Mouse (Mus musculus) urinary bladder, postnatal 14 days (tissue): ENCODE measurements at regions not wholly inside any gene's neighbourhood (a gene's known extent, or its start where the extent isn't known, plus 50 kb on each side); places are given as distances from the start of the nearest gene placed in this dataset.

Experiments
- DNase-seq: peaks from one replicate; pipeline ENCODE4 v3.0.0; 2021; ENCODE audit warnings: low spot score

DNA sequence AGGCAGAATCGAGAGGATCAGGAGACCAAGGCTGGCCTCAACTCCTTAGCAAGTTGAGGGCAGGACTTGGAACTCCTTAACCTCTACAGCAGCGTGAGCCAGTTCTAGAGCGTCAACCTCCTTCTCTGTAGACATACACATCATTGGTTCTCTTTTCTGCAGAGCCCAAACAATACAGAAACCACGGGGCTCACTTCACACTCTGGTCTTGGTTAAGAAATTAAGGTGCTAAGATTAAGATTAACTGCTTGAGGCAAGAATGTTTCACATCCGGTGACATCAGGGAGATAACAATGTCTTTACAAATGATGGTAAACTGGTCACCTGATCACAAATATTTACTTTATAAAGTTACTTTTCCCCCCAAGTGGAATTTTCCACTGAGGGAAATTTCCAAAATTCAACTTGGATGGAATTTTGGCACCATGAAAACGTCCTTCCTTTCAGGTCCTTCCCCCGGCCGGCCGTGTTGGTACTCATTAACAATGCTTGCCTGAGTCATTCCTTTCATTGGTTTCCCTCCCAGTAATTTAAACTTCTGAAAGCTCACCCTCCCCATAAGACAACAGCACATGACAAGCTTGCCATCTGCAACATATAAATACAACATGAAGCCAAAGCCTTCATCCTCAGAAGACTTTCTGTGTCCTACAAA is 77.3 kb upstream of the Kdm7a start:
- no peak for DNase-seq

DNA sequence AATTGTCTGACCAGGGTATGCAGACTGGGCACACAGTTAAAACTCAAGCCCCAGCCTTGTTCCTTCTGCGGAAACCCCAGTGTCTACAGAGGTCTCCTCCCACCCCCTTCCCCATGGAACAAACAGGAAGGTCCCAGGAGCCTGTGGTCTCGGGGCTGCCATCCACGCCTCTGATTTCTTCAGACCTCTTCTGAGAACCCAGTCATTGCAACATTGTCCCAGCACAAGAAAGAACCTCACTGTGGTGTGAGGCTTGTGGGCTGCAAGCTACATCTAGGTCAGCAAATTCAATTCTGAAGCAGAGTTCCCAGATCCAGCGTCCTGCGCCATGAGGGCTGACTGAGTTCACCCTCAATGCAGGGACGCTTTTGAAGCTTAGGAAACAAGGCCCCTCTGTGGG is 71.7 kb upstream of the Kdm7a start:
- no peak for DNase-seq

DNA sequence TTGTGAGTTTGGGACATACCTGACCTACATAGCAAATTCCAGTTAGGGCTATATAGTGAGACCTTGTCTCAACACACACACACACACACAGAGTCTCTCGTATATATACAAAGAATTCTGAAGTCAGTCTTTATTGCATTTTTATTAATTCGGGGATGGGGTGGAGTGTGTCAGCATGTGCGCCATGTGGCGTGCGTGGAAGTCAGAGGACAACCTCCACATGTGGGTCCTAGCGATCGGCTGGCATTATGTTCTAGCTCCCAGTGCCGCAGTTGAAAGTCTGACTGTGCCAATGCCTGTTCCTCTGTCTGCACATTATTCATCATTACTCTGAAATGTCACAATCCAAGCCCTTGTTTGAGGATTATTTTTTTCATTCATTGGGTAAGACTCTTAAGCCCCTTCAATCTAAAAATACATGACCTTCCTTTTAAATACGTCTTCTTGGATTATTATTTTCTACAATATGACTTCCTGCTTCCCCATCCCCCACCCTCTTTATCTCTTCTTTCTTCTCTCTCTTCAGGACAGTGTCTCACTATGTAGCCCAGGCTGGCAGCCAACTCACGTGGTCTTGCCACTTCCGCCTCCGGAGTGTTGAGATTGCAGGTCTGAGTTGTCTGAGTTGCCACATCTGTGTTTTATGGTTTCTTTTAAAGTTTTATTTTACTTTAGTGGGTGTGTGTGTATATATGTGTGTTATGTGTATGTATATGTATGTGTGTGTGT is 68.3 kb upstream of the Kdm7a start:
- DNase-seq, result no peak

DNA sequence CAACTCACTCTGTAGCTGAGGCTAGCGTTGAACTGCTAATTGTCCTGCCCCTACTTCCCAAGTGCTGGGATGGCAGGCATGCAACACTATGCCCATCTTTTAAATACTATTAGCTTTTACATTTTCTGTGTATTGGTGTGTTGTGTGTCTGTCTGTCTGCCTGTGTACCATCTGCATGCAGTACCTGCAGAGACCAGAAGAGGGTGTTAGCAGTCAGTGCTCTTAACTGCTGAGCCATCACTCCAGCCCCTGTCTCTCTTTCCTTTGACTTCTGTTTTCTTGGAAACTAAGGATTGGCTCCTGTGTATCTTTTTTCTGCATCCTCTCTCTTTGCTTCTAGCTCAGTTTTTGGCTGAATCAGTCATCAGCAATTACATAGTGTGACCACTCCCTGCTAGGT is 66.8 kb upstream of the Kdm7a start:
- no peak for DNase-seq

DNA sequence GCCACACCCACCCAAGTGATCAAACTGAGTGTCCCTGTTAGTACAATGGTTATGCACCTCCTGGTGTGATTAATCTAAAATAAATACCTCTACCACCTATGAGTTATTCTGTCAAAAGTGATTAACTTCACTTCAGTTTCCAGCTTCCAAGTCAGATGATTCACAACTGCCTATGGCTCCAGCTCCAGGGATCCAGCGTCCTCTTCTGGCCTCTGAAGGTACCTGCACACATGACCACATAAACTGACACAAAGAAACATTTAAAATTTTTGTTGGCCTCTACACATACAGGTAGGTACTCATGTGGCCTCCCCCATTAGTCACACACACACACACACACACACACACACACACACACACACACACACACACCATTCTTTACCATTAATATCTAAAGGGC is 63.9 kb upstream of the Kdm7a start:
- DNase-seq, result no peak

DNA sequence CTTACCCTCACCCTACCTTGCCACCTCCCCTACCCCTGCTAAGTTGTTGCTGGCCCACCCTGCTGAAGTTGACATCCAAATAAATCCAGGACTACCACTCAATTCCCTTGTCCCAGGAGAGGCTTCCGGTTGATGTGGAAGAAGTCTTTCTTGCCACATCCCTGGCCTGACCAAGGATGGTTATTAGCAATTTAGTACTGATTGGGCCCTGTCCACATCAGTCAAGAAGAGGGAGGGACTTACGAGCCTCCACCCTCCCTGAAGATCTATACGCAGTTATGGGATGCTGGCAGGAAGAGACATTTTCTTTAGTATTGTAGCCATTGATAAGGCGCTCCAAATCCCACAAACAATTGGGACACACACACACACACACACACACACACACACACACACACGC is 63.1 kb upstream of the Kdm7a start:
- DNase-seq, result no peak

DNA sequence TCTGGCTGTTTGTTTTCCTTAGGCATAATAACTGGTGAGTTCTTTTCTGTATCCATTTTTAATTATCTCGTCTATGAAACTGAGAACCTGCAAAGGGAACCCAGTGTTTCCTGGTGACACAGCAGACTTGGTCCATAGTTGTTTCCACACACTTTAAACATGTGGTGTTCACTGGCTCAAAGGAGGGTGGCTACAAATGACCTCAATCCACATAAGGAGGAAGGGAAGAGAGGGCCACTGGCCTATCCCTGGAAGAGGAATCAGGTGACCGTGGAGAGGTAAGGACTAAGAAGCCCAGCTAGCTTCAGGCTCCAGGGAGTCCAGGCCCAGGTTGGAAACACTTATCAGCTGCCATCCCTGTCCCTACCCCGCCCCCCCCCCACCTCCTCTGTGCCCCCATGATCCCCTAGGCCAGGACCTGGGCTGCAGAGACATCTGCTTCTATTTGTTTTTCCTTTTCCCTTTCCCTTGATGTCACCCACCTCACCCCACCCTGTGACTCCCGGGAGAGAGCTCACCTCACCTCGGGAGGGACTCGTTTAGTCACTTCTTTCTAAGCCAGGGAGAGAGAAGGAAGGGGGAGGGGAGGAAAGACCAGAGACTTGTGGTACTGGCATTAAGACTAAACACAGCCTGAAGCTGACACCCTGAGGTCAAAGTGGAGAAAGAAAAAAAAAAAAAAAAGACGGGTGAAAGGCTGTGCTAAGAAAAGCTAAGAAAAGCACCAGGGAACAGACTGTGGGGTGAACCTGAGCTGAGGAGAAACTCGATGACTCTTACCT is 62.2 kb upstream of the Kdm7a start:
- DNase-seq, result no peak

DNA sequence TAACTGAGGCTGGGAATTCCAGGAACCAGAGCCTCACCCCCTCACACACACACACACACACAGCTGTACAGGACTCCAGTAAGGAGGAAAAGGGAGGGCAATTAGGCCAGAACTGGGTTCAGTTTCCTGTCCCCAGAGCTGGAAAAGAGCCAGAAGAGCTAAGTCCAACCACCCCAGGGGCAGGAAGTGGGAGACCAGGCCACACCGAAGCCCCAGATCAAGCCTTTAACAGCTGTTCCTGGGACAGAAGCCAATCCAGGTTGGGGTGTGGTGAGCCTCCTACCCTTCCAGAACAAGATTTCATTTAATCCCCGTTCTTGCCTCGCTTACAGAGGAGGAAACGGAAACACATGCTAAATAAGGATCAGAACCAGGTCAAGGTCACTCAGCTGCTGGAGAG is 58.1 kb upstream of the Kdm7a start:
- DNase-seq, result no peak

DNA sequence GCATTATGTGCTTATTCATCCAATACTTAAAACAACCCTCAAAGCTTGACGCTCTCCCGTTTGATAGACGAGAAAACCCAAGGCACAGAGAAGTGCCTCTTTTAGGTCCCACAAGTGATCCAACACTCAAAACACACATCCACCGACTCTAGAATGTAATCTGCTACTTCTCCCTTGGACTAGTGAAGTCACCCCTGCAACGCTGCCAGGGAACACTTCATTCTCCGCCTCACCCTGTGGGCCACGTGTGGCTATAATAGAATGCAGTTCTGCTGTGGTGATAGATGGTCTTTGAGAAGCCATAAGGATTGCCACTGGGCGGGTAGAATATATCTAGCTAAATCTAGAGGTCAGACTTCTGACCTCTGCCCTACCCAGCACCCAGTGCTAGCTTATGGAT is 57.0 kb upstream of the Kdm7a start:
- DNase-seq, result peak; percentile 44

DNA sequence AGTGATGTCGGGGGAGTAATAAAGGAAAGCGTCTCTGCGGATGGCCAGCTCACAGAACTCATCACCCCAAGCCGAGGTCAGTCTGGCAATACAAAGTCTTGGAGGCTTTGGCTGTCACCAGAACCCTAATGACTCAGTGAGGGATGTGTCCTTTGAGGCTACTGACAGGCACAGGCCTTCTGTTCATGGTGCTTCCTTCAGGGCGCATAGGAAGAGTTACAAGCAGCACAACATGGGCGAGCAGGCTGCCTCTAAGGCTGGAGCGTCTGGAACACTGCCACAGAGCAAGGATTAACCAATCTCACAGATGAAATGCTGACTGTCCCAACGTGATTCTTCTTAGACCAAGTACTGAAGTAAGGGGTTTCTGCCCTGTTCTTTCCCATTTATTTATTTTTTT is 55.4 kb upstream of the Kdm7a start:
- no peak for DNase-seq

DNA sequence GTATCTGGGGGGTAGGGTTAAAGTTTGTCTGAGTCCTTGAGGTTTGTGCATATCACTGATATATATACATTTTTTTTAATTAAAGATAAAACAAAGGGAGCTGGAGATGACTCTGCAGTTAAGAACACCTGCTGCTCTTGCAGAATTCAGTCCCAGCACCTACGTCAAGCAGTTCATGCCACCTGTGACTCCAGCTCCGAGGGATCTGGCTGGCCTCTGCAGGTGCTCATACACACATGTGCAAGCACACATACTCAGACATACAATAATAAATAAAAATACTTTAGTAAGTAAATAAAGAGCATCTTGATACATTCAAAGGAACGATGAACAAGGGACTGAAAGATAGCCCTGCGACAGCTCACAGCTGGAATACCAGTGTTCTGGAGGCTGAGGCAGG is 53.9 kb upstream of the Kdm7a start:
- DNase-seq, result no peak

DNA sequence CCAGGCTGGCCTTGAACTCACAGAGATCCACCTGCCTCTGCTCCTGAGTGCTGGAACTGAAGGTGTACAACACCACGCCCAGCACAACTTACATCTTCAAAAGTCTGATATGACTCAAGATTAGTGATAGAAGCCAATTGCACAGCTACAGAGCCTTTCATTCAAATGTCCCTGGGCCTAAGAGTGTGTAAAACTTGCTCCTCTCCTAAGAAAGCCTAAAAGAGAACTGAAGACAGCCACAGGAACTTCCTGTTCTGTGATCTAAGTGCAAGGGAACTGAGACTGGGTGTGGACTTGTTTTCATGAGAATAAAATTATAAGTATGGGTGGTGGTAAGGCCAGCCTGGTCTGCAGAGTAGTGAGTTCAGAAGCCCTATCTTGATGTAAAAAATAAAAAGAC is 52.5 kb upstream of the Kdm7a start:
- DNase-seq, result no peak

DNA sequence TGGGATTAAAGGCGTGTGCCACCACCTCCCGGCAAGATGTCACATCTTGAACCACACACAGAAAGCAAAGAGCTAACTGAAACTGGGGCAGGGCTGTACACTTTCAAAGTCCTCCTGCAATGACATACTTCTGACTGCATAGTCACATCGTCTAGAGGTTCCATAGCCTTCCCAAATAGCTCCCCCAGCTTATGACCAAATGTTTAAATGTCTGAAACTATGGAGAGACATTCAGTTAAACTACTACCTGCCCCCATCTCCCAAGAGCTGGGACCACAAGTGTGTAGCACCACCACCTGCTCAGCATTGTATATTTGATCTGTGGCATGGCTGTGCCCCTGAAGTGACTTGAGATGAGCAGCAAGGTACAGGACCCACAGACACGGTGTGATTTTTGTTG is 52.1 kb upstream of the Kdm7a start:
- no peak for DNase-seq

DNA sequence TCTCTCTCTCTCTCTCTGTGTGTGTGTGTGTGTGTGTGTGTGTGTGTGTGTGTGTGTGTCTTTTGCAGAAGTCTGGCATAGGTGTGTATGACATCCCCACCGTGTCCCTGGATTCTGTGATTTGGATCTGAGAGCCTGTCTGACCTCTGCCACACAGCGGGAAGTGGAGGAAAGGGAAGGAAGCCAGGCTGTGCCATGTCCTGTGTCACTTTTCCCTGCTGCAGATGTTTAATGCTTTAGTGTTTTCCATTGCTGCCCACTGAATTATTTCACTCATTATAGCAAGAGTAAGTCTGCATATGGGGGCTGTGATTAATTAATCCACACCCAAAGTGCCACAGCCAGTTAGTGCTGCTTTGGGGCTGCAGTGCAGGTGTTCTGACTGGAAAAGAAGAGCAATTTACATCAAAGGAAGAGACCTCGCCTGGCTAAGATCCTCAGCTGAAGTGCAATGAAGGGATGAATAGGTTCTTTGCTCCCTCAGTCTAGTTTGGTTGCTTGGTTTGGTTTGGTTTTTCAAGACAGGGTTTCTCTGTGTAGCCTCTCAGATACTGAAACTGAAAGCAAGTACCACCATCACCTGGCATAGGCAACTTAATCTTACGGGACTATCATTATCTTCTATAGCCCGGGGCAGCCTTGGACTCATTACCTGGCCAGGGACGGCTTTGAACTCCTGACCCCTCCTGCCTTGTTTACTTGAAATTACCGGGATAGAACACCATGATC is 51.2 kb upstream of the Kdm7a start:
- no peak for DNase-seq

DNA sequence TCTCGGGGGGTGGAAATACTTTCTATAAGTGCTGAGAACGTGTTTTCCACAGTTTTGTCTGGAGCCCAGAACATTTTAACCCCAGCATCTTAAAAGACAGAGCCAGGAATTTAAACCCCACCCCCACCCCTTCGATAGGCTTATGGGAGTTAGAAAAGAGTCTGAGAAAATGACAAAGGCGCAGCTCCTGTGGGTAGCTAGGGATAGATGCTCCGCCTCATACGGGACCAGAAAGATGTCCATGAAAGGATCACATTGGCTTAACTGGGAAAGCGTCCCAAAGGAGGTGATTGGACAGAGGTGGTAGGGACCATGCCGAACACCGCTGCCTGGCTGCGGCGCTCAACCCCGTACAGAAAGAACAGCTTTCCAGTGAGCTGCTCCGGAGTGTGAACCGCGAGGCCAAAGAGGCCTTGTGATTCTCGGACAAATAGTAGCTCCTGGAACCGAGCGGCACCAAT is 50.6 kb upstream of the Kdm7a start:
- peak; percentile 26 for DNase-seq

DNA sequence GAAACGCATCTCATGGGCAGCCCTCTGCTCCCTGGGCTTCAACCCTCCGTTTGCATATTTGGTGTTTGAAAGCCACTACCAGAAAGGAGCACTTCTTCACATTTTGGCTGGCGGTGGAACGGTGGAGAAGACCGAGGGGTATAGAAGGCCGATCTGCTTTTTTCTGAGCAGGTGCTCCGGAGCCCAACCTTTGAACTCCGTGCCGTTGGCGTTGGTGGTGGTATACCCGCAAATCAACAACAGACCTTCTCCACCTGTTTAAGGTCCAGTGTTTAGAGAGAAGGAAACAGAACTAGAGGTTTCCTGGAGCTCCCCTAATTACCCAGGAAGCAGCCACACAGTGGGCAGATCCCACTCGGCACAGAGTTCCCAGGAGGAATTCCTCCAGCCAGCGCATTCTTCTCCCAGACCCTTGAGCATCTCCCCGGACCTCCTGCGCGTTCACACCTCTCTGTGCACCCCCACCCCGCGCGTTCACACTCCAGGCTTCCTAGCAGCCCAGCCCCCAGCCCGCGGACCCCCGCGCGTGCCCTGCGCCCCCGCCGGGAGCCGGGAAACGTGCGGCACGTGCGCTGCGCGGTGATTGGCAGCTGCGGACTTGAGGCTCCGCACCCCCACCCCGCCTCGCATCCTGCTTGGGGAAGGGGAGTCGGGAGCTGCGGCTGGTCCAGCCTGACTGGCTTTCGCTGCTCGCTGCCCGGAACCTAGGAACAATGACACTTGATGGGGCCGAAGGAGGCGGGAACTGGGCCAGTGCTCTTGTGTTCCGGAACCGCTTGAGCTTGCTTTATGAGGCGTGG is 49.9 kb upstream of the Kdm7a start:
- peak; percentile 28 for DNase-seq
